Mouse (Mus musculus) hematopoietic stem cell, adult 5-6 weeks (primary cell): ENCODE results near the gene Lamtor1. TPM values are rescaled to one million over a fixed set of nuclear protein-coding genes. Genes with fewer than 3 reads are reported as not detected.

Experiments
- ATAC-seq, 2 experiments: fragments of 125-278 bp in 1 of 2; replicated peaks in 1 of 2; 2 replicates each; pipeline ENCODE4 v1.8.0; 2016 to 2017; ENCODE audit warnings: inconsistent platforms in 2 of 2, mild to moderate bottlenecking in 2 of 2, moderate number of reproducible peaks in 2 of 2, low read depth in 1 of 2, moderate TSS enrichment in 1 of 2; ENCODE audit not compliant: low FRiP score in 2 of 2, poor library complexity in 2 of 2, severe bottlenecking in 2 of 2, insufficient read depth in 1 of 2, low TSS enrichment in 1 of 2
- total RNA-seq: library from RNA; stranded (forward); fragments of 172-1452, 232-1000 nt; gene quantifications from 2 replicates; pipeline ENCODE4 v1.2.3, GENCODE M21; 2017

The Lamtor1 gene
- total RNA-seq, 1 experiment from 2014 or later, result 42.7 TPM

DNA sequence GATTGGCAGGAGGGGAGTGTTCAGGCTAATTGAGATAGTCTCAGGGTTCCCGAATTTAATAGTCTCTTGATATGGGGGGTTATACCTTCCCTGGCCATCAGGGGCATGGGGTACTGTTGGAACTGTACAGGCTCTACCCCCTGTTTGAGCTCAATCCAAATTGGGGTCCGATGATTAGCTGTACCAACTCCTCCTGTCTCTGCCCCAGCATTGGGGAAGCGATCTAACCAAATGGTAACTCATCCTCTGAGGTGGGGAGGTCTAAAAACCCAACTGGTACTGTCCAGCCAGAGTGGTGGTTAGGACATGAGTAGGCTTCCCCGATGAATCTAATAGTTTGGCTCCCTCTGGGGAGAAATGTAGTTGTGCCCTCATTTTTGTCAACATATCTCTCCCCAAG lies 31.3 kb downstream of the Lamtor1 start:
- ATAC-seq, result no peak

DNA sequence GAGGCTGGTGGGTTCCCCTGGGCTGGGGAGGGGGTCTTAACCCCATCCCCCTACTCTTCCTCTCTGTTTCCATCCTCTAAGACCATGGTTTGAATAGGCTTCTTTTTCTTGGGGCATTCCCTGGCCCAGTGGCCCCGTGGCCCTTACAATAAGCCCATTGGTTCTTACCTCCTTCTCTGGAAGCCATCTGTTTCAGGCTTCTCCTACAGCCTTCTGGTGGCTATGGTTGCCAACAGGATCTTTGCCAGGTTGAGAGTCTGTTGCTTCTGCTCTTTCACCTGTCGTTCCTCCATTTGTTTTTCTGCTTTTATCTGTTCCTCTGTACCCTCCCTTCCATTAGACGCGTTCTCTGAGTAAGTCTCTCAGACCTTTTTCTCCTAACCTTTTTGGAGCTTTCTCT lies 31.9 kb downstream of the Lamtor1 start:
- ATAC-seq, result no peak

DNA sequence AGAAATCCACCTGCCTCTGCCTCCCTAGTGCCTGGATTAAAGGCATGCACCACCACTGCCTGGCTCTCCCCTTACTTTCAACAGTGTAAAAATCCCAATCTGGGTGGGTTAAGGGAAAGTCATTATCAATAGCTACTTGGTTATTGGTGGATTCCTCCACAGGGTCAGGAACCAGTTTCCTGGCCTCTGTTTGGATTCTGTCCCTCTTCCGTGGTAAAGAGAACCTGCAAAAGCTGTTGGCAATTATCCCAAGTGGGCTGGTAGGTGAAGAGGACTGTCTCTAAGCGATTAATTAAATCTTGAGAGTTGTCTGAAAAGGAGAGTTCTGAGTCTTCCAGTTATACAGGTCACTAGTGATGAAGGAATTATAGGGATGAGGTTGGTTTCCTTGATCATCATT lies 32.6 kb downstream of the Lamtor1 start:
- ATAC-seq, result no peak

DNA sequence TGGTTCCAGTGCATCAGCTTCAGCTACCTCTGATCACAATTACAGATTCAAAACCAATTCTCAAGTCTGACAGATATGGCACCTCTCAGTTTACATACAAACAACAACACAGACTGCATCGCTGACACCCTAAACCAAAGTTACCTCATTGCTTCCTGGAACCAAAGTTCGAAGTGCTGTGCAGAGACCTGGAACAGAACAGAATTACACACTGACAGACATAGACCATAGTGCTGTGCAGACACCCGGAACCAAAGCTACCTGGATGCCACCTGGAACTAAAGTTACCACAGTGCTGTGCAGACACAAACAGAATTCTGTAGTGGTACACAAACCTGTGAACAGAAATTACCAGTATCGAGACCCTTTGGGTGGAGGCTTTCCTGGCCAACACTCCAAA lies 34.1 kb downstream of the Lamtor1 start:
- no peak for ATAC-seq

DNA sequence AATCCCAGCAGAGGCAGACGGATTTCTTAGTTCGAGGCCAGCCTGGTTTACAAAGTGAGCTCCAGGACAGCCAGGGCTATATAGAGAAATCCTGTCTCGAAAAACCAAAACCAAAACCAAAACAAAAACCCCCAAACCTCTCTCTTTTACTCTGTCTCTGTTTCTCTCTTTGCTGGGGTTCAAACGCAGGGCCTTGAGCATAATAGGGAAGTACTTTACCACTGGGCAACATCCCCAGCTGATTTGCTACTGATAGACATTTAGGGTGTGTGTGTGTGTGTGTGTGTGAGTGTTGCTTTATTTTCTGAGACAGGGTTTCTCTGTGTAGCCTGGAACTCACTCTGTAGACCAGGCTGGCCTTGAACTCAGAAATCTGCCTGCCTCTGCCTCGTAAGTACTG lies 43.3 kb downstream of the Lamtor1 start:
- peak; percentile 66 to 67; a peak in 3 of 4 replicates for ATAC-seq

DNA sequence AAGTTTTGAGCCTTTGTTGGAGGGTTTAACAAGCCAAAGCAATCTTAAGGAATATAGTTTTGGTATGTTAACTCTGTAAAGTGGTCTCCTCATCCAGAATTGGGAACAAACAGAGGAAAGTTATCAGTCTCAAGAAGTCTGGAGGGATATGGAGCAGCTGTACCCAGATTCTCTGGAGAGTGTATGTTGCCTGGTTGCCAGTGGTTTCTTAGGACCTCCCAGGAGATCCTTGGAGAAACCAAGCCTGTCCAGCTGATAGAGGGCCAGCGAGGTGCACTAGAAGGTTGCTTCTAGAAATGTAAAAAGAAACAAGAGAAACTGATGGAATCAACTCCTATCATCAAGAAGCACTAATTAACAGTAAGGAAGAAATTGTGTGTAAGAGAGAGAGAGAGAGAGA lies 45.9 kb downstream of the Lamtor1 start:
- ATAC-seq, result no peak

DNA sequence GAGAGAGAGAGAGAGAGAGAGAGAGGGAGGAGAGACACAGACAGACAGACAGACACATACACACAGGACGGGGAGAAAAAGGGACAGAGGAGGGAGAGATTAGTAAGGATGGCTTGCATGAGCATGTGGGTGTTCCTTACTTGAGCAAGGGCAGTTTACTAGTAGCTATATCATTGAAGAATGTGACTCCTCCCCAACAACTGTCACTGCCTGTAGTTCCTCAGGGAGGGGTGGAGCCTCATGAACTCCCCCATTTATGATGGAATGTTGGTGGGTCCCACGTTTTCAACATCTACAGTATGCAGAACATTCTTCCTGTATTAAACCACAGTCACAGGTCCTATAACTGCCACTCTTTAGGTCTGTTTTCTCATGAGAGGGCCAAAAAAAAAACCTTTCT lies 46.4 kb downstream of the Lamtor1 start:
- ATAC-seq, result peak; percentile 50 to 61; a peak in 2 of 4 replicates

DNA sequence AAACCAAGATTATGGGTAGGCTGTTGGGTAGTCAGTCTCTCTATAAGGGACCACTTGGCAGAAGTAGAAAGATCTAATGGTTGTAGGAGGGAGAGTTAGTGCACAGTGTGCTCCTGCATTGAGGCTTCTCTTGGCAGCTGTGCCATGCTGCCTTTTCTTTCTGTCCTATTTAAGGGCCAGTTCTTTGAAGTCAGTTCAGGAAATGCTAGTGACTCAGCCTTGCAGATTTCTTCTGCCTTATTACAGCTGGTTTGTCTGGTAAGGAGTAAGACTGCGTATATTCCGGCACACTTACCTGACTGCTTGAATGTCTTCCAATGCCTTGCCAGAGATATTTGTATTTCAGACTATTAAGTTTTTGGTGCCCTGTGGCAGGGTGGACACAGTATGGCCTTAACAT lies 48.5 kb downstream of the Lamtor1 start:
- ATAC-seq, result no peak

DNA sequence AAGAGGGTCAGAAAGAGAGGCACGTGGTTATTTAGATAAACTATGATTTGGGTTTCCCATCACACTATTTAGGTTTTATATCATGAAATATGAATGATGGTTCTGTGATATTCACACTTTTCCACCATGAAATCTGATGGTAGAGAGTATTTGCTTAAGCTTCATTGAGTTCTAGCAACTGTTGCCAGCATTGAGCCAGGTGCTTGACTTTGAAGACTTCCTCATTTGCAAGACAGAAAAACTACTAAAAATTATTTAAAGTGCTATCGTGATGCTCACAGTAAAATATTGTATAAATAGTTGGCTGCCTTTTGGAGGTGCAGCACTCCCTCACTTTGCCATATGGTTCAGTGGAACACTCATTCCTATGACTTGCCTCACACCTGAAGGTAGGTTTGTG lies 49.6 kb downstream of the Lamtor1 start:
- ATAC-seq, result no peak

DNA sequence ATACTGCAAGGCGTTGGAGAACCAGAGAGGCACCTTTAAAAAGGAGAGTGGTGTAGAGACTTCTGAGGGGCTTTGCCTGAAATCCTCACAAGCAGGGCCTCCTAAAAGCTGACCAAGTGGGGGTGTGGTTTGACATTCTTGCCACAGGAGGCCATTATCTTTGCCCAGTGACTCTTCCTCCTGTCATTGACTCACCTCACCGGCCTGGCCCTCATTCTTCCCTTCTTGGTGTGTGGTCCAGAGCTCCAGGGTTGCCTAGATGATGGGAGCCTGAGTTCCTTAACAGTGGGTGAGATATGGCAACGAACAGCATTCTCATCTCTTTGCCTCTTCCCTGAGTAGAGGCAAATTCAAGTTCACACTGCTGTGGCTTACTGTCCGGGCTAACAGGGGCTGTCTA lies 50.2 kb downstream of the Lamtor1 start:
- ATAC-seq, result no peak

DNA sequence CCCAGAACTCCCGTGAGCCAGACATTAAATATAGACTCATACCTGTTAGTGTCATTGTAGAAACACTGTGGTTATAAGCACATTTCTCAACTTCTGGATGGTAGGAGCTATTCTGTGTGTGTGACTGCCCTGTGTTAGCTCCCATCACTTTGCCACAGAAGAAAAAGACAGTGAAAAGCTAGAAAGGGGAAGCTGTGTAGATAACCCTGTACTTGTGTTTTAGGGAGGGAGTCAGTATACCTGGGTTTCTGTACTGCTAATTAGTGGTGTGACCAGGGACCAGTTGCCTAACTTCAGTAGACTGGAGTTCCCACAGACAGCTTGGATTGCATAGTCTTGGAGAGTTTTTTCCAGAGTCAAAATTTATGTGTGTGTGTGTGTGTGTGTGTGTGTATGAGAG lies 50.8 kb downstream of the Lamtor1 start:
- ATAC-seq, result 0 out of 4 replicates have a peak, but pooled peaks of 1 of the 2 experiments have one; percentile 27

DNA sequence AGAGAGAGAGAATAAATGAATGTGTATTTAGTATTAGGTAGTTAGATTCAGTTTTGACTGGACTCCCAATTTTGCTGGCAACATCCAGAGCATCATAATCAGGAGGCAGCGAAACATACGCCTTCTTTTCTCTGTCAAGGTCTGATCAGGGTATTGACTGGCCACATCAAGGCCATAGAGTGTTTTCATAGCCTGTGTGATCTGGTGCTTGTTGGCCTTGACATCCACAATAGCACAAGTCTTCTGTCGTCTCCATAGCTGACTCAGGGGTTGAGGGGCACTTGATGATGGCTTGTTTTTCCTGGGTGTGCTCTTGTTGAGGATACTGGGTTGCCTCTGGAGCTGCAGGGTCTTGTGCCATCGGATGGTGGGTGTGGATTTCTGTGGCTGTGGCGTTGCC lies 51.2 kb downstream of the Lamtor1 start:
- ATAC-seq, result no peak

DNA sequence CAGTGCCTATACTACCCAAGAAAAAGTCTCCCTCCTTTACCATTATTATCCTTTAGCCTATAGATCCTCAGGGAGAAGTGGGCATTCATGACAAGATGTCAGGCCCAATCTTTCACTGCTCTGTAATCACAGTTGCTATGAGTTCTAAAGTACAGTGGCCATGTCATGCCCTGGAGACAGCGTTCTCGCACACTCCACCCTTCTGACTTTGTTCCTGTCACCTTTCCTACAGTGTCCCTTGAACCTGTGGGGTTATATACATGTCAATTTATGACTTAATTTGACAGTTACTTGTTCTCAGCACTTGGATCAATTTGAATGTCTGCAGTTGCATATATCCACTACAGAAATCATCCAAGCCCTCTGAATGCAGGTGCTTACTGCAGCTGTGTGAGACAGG lies 57.1 kb downstream of the Lamtor1 start:
- ATAC-seq, result no peak

DNA sequence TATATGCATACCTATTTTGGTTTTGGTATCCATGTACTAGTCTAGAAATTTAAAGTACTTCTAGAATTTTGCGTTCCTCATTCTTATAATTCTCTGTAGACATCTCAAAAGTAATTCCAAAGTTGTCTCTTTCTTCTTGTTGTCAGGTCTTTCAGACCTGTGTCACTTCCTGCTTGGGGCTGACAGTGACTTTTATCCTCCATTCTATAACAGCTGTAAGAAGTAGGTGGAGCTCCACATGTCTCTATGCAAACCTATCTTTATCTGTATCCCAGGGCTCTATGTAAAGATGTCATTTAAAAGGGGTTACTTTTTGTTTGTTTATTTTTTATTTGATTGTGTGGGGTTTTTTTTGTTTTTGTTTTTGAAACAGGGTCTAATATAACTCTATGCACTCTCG lies 57.9 kb downstream of the Lamtor1 start:
- ATAC-seq, result no peak

DNA sequence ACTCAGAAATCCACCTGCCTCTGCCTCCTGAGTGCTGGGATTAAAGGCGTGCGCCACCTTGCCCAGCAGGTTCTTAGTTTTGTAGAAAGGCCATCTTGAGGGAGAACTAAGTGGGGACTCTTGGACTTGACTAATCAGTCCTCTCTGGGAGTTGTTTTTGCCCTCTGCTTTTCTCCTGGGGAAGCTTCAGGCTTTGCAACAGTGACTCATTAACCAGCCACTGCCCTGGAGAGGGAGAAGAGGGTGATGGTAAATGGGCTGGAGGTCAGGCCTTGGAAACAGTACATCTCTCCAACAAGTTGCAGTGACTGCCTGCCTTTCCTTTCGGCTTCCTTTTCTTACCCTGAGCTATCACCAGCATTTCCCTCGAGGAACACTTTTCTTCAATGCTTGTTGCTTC lies 58.8 kb downstream of the Lamtor1 start:
- no peak for ATAC-seq

DNA sequence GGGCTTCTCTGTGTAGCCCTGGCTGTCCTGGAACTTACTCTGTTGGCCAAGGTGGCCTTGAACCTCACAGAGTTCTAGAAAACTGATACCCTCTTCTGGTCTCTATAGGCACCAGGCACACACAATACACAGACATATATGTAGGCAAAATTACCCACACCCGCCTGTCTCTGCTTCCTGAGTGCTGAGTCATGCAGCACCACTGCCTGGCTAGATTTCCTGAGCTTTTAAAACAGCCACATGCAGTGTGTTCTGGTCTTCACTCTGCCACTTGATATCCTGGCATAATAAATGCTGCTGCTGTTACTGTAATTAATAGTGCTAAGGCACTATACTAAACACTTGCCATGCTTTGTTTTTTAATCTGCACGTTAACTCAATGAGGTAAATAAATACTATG lies 59.9 kb downstream of the Lamtor1 start:
- peak; percentile 47 to 57; a peak in 3 of 4 replicates for ATAC-seq

DNA sequence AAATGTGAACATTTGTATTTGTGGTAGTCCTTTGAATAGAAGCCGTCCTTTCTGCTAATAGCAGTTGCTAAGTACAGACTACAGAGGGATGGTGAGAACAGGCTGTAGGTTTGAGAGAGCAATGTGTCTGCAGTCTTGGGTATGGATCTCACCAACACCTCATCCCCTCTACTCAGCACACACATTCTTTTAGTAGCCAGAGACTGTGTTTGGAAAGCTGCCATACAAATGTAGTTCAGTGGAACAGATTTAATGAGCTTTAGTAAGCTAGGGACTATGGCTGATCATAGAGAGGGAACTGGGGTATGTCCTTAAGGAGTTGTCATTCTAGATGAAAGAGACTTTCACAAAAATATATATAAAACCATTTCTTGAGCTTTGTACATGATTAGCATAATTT lies 61.6 kb downstream of the Lamtor1 start:
- no peak for ATAC-seq

DNA sequence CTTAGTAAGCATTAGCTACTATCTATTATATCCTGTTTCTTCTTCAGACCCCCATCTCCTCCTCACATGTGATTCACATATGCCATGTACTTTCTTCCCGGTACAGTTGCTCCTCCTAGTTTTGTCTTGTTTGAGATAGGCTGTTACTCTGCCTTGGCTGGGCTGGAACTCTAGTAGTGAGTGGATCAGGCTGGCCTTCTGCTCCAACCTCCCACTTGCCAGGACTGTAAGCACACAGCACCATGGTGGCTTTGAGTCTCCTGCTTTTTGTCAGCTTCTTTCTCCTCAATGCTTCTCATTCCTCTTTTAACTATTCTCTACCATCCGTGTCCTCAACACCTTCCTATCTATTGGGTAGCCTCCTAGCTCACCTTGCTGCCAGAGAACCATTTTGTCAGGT lies 63.0 kb downstream of the Lamtor1 start:
- ATAC-seq, result no peak

DNA sequence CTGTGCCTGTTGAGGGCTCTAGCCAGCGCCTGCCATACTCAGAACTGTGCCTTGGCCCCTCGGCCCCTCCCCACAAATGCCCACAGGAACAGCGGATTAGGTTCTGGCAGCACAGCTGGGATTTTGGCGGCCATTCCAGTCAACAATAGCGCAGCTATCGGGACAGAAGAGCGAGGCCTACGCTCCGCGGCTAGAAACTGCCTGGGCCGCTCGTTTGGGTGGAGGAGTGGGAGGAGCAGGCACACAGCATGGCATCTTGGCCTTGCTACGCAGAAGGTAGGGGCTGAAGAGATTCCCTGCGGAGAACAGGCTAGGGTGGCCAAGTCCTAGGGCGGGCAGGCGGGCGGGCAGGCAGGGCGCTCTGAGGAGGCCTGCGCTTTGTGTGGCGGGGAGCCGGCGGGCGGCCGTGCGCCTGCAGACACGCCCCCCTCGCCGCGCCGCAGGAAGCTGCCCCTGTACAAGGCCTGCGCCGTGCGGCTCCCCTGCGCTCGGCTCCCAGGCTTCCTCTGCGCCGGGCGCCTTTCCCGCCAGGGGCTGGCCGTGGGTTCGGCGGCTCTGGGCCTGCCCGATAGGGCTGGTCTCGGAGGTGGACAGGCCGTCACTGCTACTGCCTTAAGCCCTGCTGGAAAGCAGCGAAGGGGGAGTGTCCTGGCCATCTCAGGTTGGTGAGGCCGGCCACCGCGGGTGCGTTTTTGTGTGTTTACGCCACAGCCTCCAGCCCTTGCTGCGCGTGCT lies 64.2 kb downstream of the Lamtor1 start:
- peak; percentile 46 to 62 for ATAC-seq
